Mouse (Mus musculus): Measurements from ENCODE around the gene Stard3nl.
"Not testable (repeated sequence)": the region's sequence is repeated elsewhere in the genome, so short reads cannot be mapped to it uniquely, and the experiment has no call there.

Stard3nl gene

GRCm38 (mm10) chr13:19389434-19389833, 6.2 kb downstream of the Stard3nl start:
- DNase-seq (ENCODE audit: inconsistent age in 2 of 2, low spot score in 1 of 2), result no peak

DNA sequence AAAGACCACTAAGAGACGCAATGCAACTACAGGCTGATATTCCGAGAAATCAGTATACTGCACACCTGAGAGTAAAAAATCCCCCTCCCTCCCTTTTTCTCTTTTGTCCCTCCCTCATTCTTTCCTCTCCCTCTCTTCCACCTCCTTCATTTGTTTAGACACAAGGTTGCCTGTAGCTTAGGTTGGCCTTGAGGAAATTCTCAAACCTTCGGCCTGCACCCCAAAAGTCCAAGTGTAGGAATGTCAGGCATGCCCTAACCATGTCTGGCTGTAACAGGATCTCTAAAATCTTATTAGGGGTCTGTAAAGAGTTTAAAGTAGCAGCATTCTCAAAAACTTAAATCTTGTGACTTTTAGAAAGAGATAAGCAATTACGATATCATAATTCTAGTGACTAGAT, 10.4 kb downstream of the Stard3nl start:
- DNase-seq (ENCODE audit: inconsistent age in 2 of 2, low spot score in 1 of 2), result no peak

DNA sequence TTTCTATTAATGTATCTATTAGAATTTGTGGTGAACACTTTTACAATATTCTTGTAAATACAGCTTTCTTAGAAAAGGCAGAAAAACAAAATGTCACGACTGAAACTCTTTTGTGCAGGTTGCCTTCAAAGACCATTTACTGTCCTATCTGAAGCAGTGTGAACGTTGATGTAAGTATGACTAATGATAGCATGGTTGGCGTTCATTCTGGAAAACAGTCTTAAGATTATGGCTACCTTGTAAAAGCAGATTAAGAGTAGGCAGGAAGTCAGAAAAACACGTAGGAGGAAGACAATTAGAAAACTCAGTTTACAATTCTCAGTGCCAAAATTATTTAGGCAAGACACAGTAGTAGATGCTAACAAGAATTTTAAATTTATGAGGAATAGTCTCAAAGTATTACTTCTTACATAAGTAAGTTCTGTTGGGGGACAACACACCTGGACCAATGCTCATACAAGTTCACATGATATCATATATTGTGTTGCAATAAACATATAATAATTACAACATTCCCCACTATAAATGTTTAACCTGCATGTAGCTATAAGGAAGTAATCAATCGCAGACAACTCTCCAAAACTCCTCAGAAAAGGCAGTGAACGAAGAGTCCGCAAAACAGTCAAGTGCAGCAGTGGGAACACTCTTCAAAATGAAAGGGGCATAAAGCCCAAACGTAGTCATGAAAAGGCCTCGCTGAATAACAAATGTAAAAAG, 14.3 kb downstream of the Stard3nl start:
- DNase-seq (ENCODE audit: inconsistent age in 2 of 2, low spot score in 1 of 2), result no peak

- DNase-seq (ENCODE audit: inconsistent age in 2 of 2, low spot score in 1 of 2), result no peak
Measured at GRCm38 (mm10) chr13:19379313-19379712, 16.3 kb downstream of the Stard3nl start.

- DNase-seq (ENCODE audit: inconsistent age in 2 of 2, low spot score in 1 of 2), result no peak
Measured at GRCm38 (mm10) chr13:19372133-19372729, 23.4 kb downstream of the Stard3nl start.

DNA sequence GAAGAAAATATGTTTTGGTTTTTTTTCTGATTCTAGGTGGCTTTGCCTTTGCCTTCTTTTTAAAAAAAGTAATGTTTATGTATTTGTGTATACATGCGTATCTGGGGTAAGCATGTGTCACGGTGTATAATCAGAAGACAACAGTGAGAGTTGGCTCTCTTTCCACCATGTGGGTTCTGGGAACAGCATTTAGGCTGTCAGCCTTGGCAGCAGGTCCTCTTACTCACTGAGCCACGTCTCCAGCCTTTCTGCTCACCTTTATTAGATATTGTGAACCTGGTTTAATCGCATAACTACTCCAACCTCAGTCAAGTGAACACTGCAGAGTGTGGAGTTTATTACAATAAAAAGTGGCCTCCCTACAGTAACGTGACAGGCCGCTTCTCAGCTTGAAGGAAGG, 26.8 kb downstream of the Stard3nl start:
- DNase-seq (ENCODE audit: inconsistent age in 2 of 2, low spot score in 1 of 2), result no peak

- DNase-seq (ENCODE audit: inconsistent age in 2 of 2, low spot score in 1 of 2), result no peak
Measured at GRCm38 (mm10) chr13:19367536-19367935, 28.1 kb downstream of the Stard3nl start.

- no peak for DNase-seq (ENCODE audit: inconsistent age in 2 of 2, low spot score in 1 of 2)
Measured at GRCm38 (mm10) chr13:19366866-19367265, 28.7 kb downstream of the Stard3nl start.

GRCm38 (mm10) chr13:19365596-19365995, 30.0 kb downstream of the Stard3nl start:
- DNase-seq (ENCODE audit: inconsistent age in 2 of 2, low spot score in 1 of 2), result peak; percentile 48 to 79

DNA sequence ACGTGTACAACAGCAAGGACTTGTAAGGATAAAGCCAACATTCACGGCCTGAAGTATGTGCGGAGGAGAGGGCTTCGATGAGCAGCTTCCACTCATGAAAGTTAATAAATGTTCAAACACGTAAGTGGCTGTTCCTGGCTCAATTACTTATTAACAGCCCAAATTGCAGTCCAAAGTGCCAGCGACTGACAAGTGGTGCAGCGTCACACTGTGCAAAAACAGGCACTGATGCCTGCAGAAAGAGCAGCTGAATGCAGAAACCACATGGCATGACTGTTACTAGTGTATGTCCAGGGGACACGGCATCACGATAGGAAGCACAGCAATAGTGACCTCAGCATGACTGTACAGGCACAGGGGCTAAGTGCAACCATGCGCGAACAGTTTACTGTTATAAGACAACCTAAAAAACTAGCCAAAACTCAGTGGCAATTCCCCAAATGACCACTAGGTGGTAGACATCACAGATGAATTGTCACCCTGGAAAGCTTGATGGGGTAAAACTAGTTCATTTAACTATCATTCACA, 31.3 kb downstream of the Stard3nl start:
- peak in 1 of 2 experiments; percentile 76 for DNase-seq (ENCODE audit: inconsistent age in 2 of 2, low spot score in 1 of 2)

- no peak for DNase-seq (ENCODE audit: inconsistent age in 2 of 2, low spot score in 1 of 2)
Measured at GRCm38 (mm10) chr13:19362358-19362757, 33.2 kb downstream of the Stard3nl start.

GRCm38 (mm10) chr13:19358027-19358426, 37.6 kb downstream of the Stard3nl start:
- DNase-seq (ENCODE audit: inconsistent age in 2 of 2, low spot score in 1 of 2), result no peak

DNA sequence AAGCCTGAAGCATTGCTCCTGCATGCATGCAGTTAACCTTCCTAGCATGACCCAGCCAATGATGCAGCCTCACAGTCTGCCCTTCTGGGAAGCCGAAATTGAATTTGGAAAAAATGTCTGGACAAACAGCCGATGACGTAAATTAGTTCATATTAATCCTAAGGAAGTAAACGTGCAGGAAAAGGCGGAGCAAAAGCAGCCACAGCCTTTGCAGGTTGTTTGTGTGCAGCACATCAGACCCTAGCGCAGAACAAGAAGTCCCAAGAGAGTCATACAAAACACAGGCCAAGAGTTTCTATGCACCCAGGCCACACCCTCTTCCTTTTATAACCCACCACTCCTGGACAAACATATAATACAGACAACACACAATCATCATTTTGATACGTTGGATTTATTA, 38.3 kb downstream of the Stard3nl start:
- no peak for DNase-seq (ENCODE audit: inconsistent age in 2 of 2, low spot score in 1 of 2)

DNA sequence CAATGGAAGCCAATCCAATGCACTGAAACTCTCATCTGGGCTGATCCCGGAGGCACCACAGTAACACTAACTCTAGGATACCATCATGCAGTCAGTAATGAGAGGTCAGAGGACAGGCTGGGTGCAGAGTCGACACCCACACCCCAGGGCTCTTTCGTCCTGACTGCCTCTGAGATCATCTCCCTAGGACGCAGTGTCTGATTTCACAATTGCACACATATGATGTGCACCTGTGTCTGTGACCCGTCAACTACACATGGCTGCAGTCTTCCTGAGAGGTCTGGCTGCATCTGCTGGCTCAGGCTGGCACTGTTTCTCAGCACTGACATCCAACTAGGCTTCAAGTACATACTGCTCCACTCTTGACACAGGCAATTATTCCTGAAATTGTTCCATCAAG, 38.9 kb downstream of the Stard3nl start:
- DNase-seq (ENCODE audit: inconsistent age in 2 of 2, low spot score in 1 of 2), result no peak

DNA sequence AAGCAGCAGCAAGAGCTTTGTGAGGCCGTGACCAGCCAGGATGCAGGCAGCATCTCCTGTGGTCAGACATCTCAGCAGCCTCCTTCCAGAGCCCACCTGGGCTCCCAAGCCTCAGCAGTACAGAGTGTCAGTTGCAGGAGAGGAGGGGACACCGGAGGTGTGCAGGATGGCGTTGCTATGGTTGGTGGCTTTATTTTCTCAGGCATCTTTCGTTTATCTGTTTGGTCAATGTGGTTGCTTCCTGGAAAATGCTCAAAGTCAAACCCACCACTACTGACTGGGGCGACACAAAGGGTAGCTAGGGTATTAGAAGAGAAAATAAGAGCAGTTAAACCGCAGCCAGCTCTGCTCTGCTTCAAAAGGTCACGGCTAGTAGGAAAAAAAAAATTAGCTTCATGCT, 39.5 kb downstream of the Stard3nl start:
- DNase-seq (ENCODE audit: inconsistent age in 2 of 2, low spot score in 1 of 2), result no peak

DNA sequence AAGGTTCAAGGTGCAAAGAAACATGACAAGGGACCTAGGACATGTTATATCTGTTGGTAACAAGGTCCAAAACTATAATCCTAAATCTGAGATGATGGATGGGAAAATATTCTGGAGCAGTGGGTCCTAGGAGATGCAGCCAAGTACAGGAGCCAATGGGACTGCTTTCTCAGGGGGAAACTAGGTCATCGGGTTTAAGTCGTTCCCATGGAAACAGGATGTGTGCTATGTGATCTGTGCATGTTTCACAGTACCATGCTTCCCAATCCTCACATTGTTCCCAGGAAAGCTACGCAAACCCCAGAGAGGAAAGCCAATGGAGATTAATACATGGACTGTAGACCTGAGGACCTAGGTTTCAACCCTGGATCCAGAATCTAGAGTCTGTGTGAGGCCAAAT, 42.8 kb downstream of the Stard3nl start:
- no peak for DNase-seq (ENCODE audit: inconsistent age in 2 of 2, low spot score in 1 of 2)

DNA sequence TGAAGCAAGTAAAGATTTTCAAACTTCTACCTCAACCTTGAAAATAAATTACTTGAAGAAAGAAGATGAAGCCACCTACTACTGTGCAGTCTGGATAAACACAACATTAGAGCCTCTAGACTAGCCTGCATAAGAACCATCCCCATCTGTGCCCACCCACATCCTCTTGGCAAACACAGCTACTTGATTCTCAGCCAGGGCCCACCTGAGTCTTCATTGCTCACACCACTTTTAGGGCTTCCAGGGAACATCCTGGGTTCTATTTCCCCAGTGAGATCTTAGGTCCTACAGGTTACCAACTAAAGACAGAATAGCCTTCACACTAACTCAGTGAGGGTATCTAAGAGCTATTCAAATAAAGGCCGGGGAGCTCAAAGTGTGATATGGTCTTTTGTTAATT, 55.2 kb downstream of the Stard3nl start:
- DNase-seq (ENCODE audit: inconsistent age in 2 of 2, low spot score in 1 of 2), result not testable (repeated sequence)

- not testable (repeated sequence) for DNase-seq (ENCODE audit: inconsistent age in 2 of 2, low spot score in 1 of 2)
Measured at GRCm38 (mm10) chr13:19336310-19336709, 59.3 kb downstream of the Stard3nl start.
